Mouse (Mus musculus) heart, postnatal 0 days (tissue): ENCODE measurements around the gene Snx32.

Source experiments
- CTCF ChIP-seq: IDR thresholded peaks from 2 replicates; pipeline ENCODE4 v1.5.1; 2016; ENCODE audit warnings: antibody characterized with exemption, control low read depth, low read depth
- EP300 ChIP-seq: IDR thresholded peaks from 2 replicates; pipeline ENCODE4 v1.6.1; 2016; ENCODE audit warnings: antibody characterized with exemption, low read depth

GRCm38 (mm10) chr19:5500330-5500875 is 9.9 kb downstream of the Snx32 start:
- TF ChIP-seq EP300 (no peak), CTCF (no peak)
